Mouse (Mus musculus) Patski (cell line): ENCODE data around the gene Nrg4. TPM values are rescaled to one million over a fixed set of nuclear protein-coding genes. Genes with fewer than 3 reads are reported as not detected.
A peak's percentile ranks its signal among the peaks of the same experiment; 100 is the strongest.

Experiments used
- ATAC-seq: fragments of 100-300 bp; one replicate; pipeline ENCODE4 v1.8.0; 2021
- CTCF ChIA-PET: fragments of 350-600 bp; sonication (Branson Sonifier 250); formaldehyde crosslinking; loops from one replicate; lab custom pipeline; 2022; ENCODE audit warnings: inconsistent platforms; lab: Charles Lee
- POLR2A ChIA-PET: fragments of 350-600 bp; sonication (Branson Sonifier 250); formaldehyde crosslinking; loops from one replicate; lab custom pipeline; 2022; ENCODE audit warnings: antibody characterized with exemption, inconsistent platforms; lab: Charles Lee
- DNase-seq: peaks from one replicate; pipeline ENCODE4 v3.0.0-alpha.2; 2011; ENCODE audit warnings: low read depth, low spot score
- H3K27me3 ChIP-seq: fragments of 371-371 bp; one replicate; pipeline ENCODE4 v1.5.1; 2021
- CTCF ChIP-seq: fragments of 100-300 bp; IDR thresholded peaks from one replicate; pipeline ENCODE4 v1.5.1; 2021
- in situ Hi-C: fragments of 300-500 bp; cut with MboI; formaldehyde crosslinking; loops from 3 replicates; pipeline ENCODE4 v1.11.1; 2018; ENCODE audit warnings: low pct_unique_long_range_greater_than_20kb, mixed read lengths
- polyA plus RNA-seq: library from polyadenylated mRNA; unstranded; gene quantifications from one replicate; pipeline ENCODE4 v1.2.3, GENCODE M21; 2021

Gene Nrg4
- polyA plus RNA-seq, 1 experiment from 2014 or later, result 2.1 TPM

- no peak for ATAC-seq
Measured at GRCm38 (mm10) chr9:55226251-55226650, 100.4 kb downstream of the Nrg4 start.

DNA sequence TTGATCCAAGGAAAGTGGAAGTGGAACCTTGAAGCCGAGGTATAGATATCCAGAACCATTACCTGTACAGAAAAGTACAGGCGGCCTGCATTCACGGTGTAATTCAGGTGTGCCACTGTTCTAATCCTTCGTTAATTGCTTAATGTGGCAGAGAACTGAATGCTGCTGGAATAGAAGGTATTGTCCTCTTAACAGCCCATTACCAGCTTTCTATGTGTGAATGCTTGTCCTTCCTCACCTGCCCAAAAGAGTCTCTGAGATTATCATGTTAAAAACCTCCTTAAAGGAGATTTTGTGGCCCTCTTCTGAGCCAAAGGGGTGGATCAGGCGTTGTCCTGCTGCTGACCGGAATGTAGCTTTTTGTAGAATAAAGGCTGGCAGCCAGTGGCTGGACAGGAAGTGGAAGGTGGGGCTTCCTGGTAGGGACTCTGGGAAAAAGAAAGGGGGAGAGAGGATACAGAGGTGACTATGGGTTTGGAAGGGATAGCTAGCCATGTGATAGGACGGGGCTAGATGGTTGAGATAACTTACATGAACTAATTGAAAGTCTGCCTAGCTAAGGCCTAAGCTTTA, 101.4 kb downstream of the Nrg4 start:
- in situ Hi-C loops, result loop anchor here (5.0 kb wide), 1 partner anchor 162 kb away; no protein-coding TSS in a partner anchor
- H3K27me3 ChIP-seq, result no peaks in the 10 kb centered on the region
- no peak for TF ChIP-seq CTCF
- ATAC-seq (no peak), DNase-seq (no peak)
- POLR2A ChIA-PET, result interaction anchor here (1.1 kb wide), 2 partner anchors 9 to 18 kb away, joined by 3 read pairs; no protein-coding TSS in a partner anchor
- CTCF ChIA-PET, result interaction anchor here (1.1 to 1.2 kb wide), 2 partner anchors 13 to 86 kb away, joined by 4 to 5 read pairs; no protein-coding TSS in a partner anchor

More at GRCm38 (mm10) chr9:55226251-55226650, 100.4 kb downstream of the Nrg4 start:
- ChIA-PET POLR2A (no interaction called here), CTCF (interaction anchor here (0.9 to 1.4 kb wide), 2 partner anchors 8 to 47 kb away, joined by 3 to 4 read pairs; no protein-coding TSS in a partner anchor)
- in situ Hi-C loops, result loop anchor here (5.0 kb wide), 1 partner anchor 161 kb away; no protein-coding TSS in a partner anchor
- H3K27me3 ChIP-seq, result no peaks in the 10 kb centered on the region
- DNase-seq, result no peak
- no peak for TF ChIP-seq CTCF

GRCm38 (mm10) chr9:55217381-55217780, 109.3 kb downstream of the Nrg4 start:
- CTCF ChIA-PET, result interaction anchor here (0.8 to 3.8 kb wide), 2 partner anchors 65 to 93 kb away, joined by 4 to 17 read pairs; no protein-coding TSS in a partner anchor
- ATAC-seq, result no peak
- DNase-seq, result no peak
- no peaks in the 10 kb centered on the region for H3K27me3 ChIP-seq
- TF ChIP-seq CTCF, result no peak
- POLR2A ChIA-PET, result no interaction called here
- in situ Hi-C loops, result no loop called here

- H3K27me3 ChIP-seq, result no peaks in the 10 kb centered on the region
- no peak for TF ChIP-seq CTCF
- DNase-seq (no peak), ATAC-seq (no peak)
- in situ Hi-C loops, result no loop called here
- CTCF ChIA-PET, result interaction anchor here (3.8 kb wide), 1 partner anchor 95 kb away, joined by 17 read pairs; no protein-coding TSS in a partner anchor
- POLR2A ChIA-PET, result interaction anchor here (0.9 kb wide), 1 partner anchor 9 kb away, joined by 3 read pairs; no protein-coding TSS in a partner anchor
Measured at GRCm38 (mm10) chr9:55216078-55216477, 110.6 kb downstream of the Nrg4 start.

GRCm38 (mm10) chr9:55215648-55216047, 111.0 kb downstream of the Nrg4 start:
- POLR2A ChIA-PET, result interaction anchor here (0.9 kb wide), 1 partner anchor 9 kb away, joined by 3 read pairs; no protein-coding TSS in a partner anchor
- ATAC-seq (no peak), DNase-seq (no peak)
- TF ChIP-seq CTCF, result no peak
- CTCF ChIA-PET, result no interaction called here
- H3K27me3 ChIP-seq, result no peaks in the 10 kb centered on the region
- in situ Hi-C loops, result no loop called here

- ChIA-PET CTCF (no interaction called here), POLR2A (no interaction called here)
- in situ Hi-C loops, result no loop called here
- H3K27me3 ChIP-seq, result no peaks in the 10 kb centered on the region
- ATAC-seq (no peak), DNase-seq (no peak)
- no peak for TF ChIP-seq CTCF
Measured at GRCm38 (mm10) chr9:55215056-55215455, 111.6 kb downstream of the Nrg4 start.

- TF ChIP-seq CTCF, result no peak
- H3K27me3 ChIP-seq, result no peaks in the 10 kb centered on the region
- CTCF ChIA-PET, result no interaction called here
- POLR2A ChIA-PET, result interaction anchor here (1.4 kb wide), 1 partner anchor 10 kb away, joined by 3 read pairs; no protein-coding TSS in a partner anchor
- in situ Hi-C loops, result no loop called here
- ATAC-seq, result no peak
- DNase-seq, result no peak
Measured at GRCm38 (mm10) chr9:55213396-55213795, 113.2 kb downstream of the Nrg4 start.

DNA sequence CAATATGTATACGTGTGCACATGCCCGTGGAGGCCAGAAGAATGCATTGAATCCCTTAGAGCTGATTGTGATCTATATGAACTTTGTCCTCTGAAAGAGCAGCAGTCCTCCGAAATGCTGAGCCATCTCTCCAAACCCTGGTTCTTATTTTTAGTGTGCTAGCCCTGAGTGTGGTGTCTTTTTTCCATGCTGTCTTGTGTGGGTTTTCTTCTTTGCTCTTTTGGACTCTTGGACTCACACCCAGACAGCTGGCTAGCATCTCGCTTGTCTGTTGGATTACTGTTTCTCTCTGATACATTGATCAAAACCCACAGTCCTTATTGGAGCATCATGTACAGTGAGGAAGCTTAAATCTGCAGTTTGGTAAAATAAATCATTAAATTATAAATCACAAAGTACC, 115.0 kb downstream of the Nrg4 start:
- in situ Hi-C loops, result no loop called here
- no peak for ATAC-seq

GRCm38 (mm10) chr9:55208790-55209481, 117.7 kb downstream of the Nrg4 start, which contains the start of gene Fbxo22:
TSS of gene Fbxo22 (plus strand) at chr9:55208925.
- no peaks in the 10 kb centered on the region for H3K27me3 ChIP-seq
- ATAC-seq (peak; percentile 93), DNase-seq (no peak)
- POLR2A ChIA-PET, result interaction anchor here (0.6 to 1.8 kb wide), 4 partner anchors 10 to 86 kb away, joined by 3 to 5 read pairs (median 4); no protein-coding TSS in a partner anchor
- CTCF ChIA-PET, result interaction anchor here (1.2 kb wide), 1 partner anchor 11 kb away, joined by 4 read pairs; no protein-coding TSS in a partner anchor
- peak; percentile 62 for TF ChIP-seq CTCF
- in situ Hi-C loops, result no loop called here

More for the DNA sequence above, 115.0 kb downstream of the Nrg4 start:
- ChIA-PET CTCF (interaction anchor here (1.4 kb wide), 2 partner anchors 14 to 101 kb away, joined by 3 to 5 read pairs; no protein-coding TSS in a partner anchor), POLR2A (no interaction called here)
- DNase-seq, result no peak
- no peak for TF ChIP-seq CTCF
- no peaks in the 10 kb centered on the region for H3K27me3 ChIP-seq

DNA sequence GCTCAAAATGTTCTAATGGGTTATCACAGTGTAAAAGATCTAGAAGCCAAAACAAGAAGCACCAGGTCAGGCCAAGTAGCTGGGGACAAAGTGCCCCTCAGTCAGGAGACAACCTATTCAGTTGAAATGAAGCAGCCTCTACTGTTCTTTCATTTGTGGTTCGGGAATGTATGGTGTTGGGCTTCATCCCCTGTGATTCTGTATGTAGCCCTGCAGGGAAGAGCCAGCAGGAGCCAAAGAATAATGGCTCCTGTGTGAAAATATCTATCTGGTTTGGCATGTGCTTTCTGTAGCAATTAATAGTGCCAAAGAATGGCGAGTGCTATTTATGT, 118.2 kb downstream of the Nrg4 start:
- no peaks in the 10 kb centered on the region for H3K27me3 ChIP-seq
- TF ChIP-seq CTCF, result no peak
- in situ Hi-C loops, result no loop called here
- CTCF ChIA-PET, result interaction anchor here (1.2 kb wide), 1 partner anchor 11 kb away, joined by 4 read pairs; no protein-coding TSS in a partner anchor
- POLR2A ChIA-PET, result interaction anchor here (1.3 to 1.8 kb wide), 2 partner anchors 9 to 86 kb away, joined by 3 to 5 read pairs; no protein-coding TSS in a partner anchor
- DNase-seq (no peak), ATAC-seq (no peak)
